Mouse (Mus musculus) liver, adult 2 months (tissue): Measurements from ENCODE around the gene Gpr171. TPM values are rescaled to one million over a fixed set of nuclear protein-coding genes. Genes with fewer than 3 reads are reported as not detected.

Experiments used
- DNase-seq: peaks from one replicate; pipeline ENCODE4 v3.0.0-alpha.2; 2011; ENCODE audit warnings: low read depth, low spot score; ENCODE audit errors: extremely low read depth
- H3K27ac ChIP-seq: fragments of 200-500 bp; replicated peaks from 2 replicates; pipeline ENCODE4 v1.5.1; 2012; ENCODE audit warnings: low read depth, mild to moderate bottlenecking, control low read depth, inconsistent platforms, low read length; ENCODE audit not compliant: insufficient read depth
- H3K27me3 ChIP-seq: fragments of 200-500 bp; 2 replicates; pipeline ENCODE4 v1.6.1; 2012; ENCODE audit warnings: mild to moderate bottlenecking, moderate library complexity, low read length, inconsistent platforms; ENCODE audit not compliant: control insufficient read depth, insufficient read depth
- H3K36me3 ChIP-seq: fragments of 200-500 bp; 2 replicates; pipeline ENCODE4 v1.6.1; 2012; ENCODE audit warnings: low read length, inconsistent platforms; ENCODE audit not compliant: control insufficient read depth, insufficient read depth
- H3K4me1 ChIP-seq: fragments of 200-500 bp; 2 replicates; pipeline ENCODE4 v1.6.1; 2011; ENCODE audit warnings: low read length; ENCODE audit not compliant: control insufficient read depth, insufficient read depth
- H3K4me3 ChIP-seq: fragments of 200-500 bp; 2 replicates; pipeline ENCODE4 v1.5.1; 2011; ENCODE audit warnings: low read depth, mild to moderate bottlenecking, control low read depth, low read length, moderate library complexity; ENCODE audit not compliant: insufficient read depth
- H3K79me2 ChIP-seq: fragments of 200-500 bp; 2 replicates; pipeline ENCODE4 v1.6.1; 2012; ENCODE audit warnings: inconsistent platforms, mild to moderate bottlenecking, low read length, moderate library complexity; ENCODE audit not compliant: control insufficient read depth, insufficient read depth
- H3K9ac ChIP-seq: fragments of 200-500 bp; 2 replicates; pipeline ENCODE4 v1.6.1; 2012; ENCODE audit warnings: low read depth, mild to moderate bottlenecking, control low read depth, inconsistent platforms, low read length
- CTCF ChIP-seq: fragments of 200-500 bp; IDR thresholded peaks from 2 replicates; pipeline ENCODE4 v1.5.1; 2011; ENCODE audit warnings: low read depth, low read length, control low read depth
- POLR2A ChIP-seq: fragments of 200-500 bp; IDR thresholded peaks from 2 replicates; pipeline ENCODE4 v1.6.1; 2011; ENCODE audit warnings: low read length, control low read depth; ENCODE audit not compliant: insufficient read depth; ENCODE audit errors: extremely low read depth
- WGBS: fragments of 180-500 bp; shearing (Covaris S2); methylation state at CpG from one replicate; pipeline ENCODE4 v1.1.7; 2018; 5-methylcytosine and 5-hydroxymethylcytosine counted together
- polyA plus RNA-seq: library from polyadenylated mRNA; depleted of rRNA; stranded (reverse); fragments of >200 nt; gene quantifications from 2 replicates; pipeline ENCODE4 v1.2.3, GENCODE M21; 2012
- total RNA-seq: library from RNA; depleted of rRNA; stranded (reverse); fragments of >200 nt; gene quantifications from 2 replicates; pipeline ENCODE4 v1.2.3, GENCODE M21; 2014

The Gpr171 gene
- total and polyA plus RNA-seq, 2 experiments = 0.09 to 0.28 TPM

- Histone ChIP-seq H3K4me1 (peaks cover 2% of the 10 kb centered on the region; the same call in 1 of the 2 replicates), H3K27me3 (no peaks in the 10 kb centered on the region), H3K36me3 (no peaks in the 10 kb centered on the region), H3K4me3 (no peak overlapping the region), H3K27ac (no peak overlapping the region), H3K79me2 (no peaks in the 10 kb centered on the region), H3K9ac (no peak overlapping the region)
- DNase-seq = no peak
- WGBS = 47% methylated on average over 4 of the region's 4 CpGs
- no peak for TF ChIP-seq CTCF
- no peak for TF ChIP-seq POLR2A
These were observed 29.5 kb upstream of the Gpr171 start for GRCm38 (mm10) chr3:59131081-59131480.

DNA sequence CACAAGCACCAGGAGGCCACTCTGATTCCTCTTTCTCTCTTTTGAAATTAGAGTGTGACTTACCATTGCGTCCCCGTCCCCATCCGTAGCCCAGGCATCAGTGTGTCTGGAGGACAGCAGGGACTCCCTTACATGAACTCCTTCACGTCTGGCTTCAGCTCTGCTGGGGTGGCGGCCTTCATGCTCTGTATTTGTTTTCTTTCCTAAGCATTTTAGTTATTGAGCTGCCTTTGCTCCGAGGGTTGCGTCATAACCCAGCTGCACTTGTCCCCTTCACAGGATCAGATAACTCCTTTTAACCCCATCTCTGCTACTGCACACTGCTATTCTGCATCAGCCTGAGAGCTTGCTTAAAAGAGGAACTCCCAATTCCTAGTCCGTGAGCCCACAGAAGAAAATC is 28.8 kb upstream of the Gpr171 start:
- WGBS = 22% methylated on average over 8 of the region's 8 CpGs
- Histone ChIP-seq H3K27me3 (no peaks in the 10 kb centered on the region), H3K4me1 (peaks cover 2% of the 10 kb centered on the region; the same call in 1 of the 2 replicates), H3K79me2 (no peaks in the 10 kb centered on the region), H3K27ac (0 out of 2 replicates have a peak overlapping the region, but pooled peaks have one; percentile 5), H3K4me3 (peak overlapping the region; percentile 4; the same call in 1 of the 2 replicates), H3K9ac (peak overlapping the region; percentile 12; the same call in 1 of the 2 replicates), H3K36me3 (no peaks in the 10 kb centered on the region)
- TF ChIP-seq POLR2A (no peak), CTCF (no peak)
- DNase-seq = peak; percentile 74

GRCm38 (mm10) chr3:59129547-59129946 is 27.9 kb upstream of the Gpr171 start:
- no peaks in the 10 kb centered on the region for H3K36me3 ChIP-seq
- H3K27ac ChIP-seq = no peak overlapping the region

GRCm38 (mm10) chr3:59128681-59129080 is 27.1 kb upstream of the Gpr171 start:
- Histone ChIP-seq H3K4me1 (peaks cover 2% of the 10 kb centered on the region; the same call in 1 of the 2 replicates), H3K27me3 (no peaks in the 10 kb centered on the region), H3K79me2 (no peaks in the 10 kb centered on the region), H3K4me3 (no peak overlapping the region), H3K27ac (no peak overlapping the region), H3K36me3 (no peaks in the 10 kb centered on the region), H3K9ac (no peak overlapping the region)
- TF ChIP-seq POLR2A (no peak), CTCF (no peak)
- 85% methylated on average over 20 of the region's 20 CpGs for WGBS
- DNase-seq = no peak

More at GRCm38 (mm10) chr3:59129547-59129946, 27.9 kb upstream of the Gpr171 start:
- H3K4me3 ChIP-seq = no peak overlapping the region
- H3K79me2 ChIP-seq = no peaks in the 10 kb centered on the region
- no peak for DNase-seq
- WGBS = 35% methylated on average over 3 of the region's 3 CpGs
- TF ChIP-seq CTCF (no peak), POLR2A (no peak)
- H3K4me1 ChIP-seq = peaks cover 2% of the 10 kb centered on the region; the same call in 1 of the 2 replicates
- no peak overlapping the region for H3K9ac ChIP-seq
- H3K27me3 ChIP-seq = no peaks in the 10 kb centered on the region

GRCm38 (mm10) chr3:59125783-59126555 is 24.3 kb upstream of the Gpr171 start:
- H3K4me1 ChIP-seq = peaks cover 2% of the 10 kb centered on the region
- DNase-seq = peak; percentile 43
- no peak overlapping the region for H3K9ac ChIP-seq
- H3K4me3 ChIP-seq = no peak overlapping the region
- no peak overlapping the region for H3K27ac ChIP-seq
- TF ChIP-seq POLR2A = no peak
- no peaks in the 10 kb centered on the region for H3K36me3 ChIP-seq
- whole genome bisulfite sequencing = 26% methylated on average over 7 of the region's 7 CpGs
- no peaks in the 10 kb centered on the region for H3K79me2 ChIP-seq
- H3K27me3 ChIP-seq = no peaks in the 10 kb centered on the region

DNA sequence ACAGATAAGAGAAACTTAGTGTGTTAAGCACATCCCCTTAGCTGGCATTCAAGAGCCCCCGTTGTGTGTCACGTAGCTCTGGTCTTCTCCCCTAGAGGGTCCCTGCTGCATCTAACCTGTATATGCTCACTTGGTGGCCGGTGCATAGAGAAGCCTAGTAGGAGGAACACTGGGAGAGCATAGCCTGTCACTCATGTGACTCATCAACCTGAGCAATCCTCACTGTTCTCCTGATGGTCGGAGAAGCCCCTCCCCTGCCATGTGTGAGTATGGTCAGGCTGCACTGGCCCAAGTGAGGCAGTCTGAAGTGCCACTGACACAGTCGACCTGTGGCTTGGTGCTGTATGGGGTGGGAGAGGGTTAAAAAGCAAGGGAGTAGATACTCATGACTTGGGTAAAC is 23.4 kb upstream of the Gpr171 start:
- TF ChIP-seq CTCF (no peak), POLR2A (no peak)
- WGBS = 79% methylated on average over 5 of the region's 5 CpGs
- Histone ChIP-seq H3K36me3 (no peaks in the 10 kb centered on the region), H3K4me3 (no peak overlapping the region), H3K79me2 (no peaks in the 10 kb centered on the region), H3K9ac (no peak overlapping the region), H3K27me3 (no peaks in the 10 kb centered on the region), H3K4me1 (no peaks in the 10 kb centered on the region; the same call in 1 of the 2 replicates), H3K27ac (no peak overlapping the region)
- no peak for DNase-seq
